Comparison of ENCODE assay signal across 30 mouse cellular contexts in the genomic region with DNA sequence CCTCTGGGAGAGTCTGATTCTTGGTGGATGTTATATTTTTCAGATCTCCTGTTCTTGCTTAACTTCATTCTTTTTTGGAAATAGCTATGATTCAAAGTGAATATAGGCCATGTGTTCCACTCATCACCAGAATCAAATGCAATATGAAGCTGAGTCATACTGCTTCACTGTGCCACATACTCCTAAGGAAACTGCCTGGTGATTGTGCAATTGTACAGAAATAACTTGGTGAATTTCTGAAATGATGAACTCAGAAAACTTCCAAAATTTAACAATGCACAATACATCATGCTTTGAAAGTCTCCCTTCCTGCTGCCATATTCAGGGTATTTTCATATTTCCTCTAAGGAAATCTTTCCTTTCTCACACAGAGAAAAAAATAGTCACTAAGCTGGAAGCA.
DNase-seq lines count a peak whose midpoint lies in the region; ATAC-seq and TF ChIP-seq lines count a peak whose summit lies in the region.
"Had no signal": no experiment of that assay in that cellular context is flagged by ENCODE, and none has a peak within 500 bp of the region (broad histone marks: within the 10 kb centered on the region; RNA-seq: fewer than 3 reads in every experiment).

No protein-coding gene starts in this region.

- TF ChIP-seq CTCF in kidney, postnatal 0 days (IDR thresholded peaks at IDR 0.05; ENCODE audit: low read depth), result no peak

- H3K4me2 ChIP-seq in kidney, postnatal 0 days (ENCODE audit: low read length), result no peak overlapping the region
- no peak overlapping the region for H3K4me2 ChIP-seq in kidney, embryonic 16.5 days (replicated peaks; ENCODE audit: low read depth, low read length)
- H3K4me2 ChIP-seq: embryonic facial prominence, embryonic 12.5 days; heart, embryonic 15.5 days; limb, embryonic 12.5 days; liver, embryonic 15.5 days; lung, embryonic 15.5 days; midbrain, embryonic 12.5 days; neural tube, embryonic 12.5 days; stomach, embryonic 15.5 days had no signal

- intact Hi-C loops in left cerebral cortex, postnatal 4 days (cut with DNase I), result no loop called here

- no peak for ATAC-seq in kidney, postnatal 0 days (replicated peaks; ENCODE audit: low FRiP score, low read depth)
- no peak for ATAC-seq in kidney, embryonic 16.5 days (ENCODE audit: low FRiP score, low TSS enrichment)
- ATAC-seq: forebrain, embryonic 16.5 days; hindbrain, embryonic 16.5 days had no signal

- no peak overlapping the region for H3K27ac ChIP-seq in kidney, postnatal 0 days
- H3K27ac ChIP-seq in kidney, embryonic 16.5 days (ENCODE audit: low read length), result no peak overlapping the region
- H3K27ac ChIP-seq: embryonic facial prominence, embryonic 12.5 days; heart, embryonic 10.5 days; heart, embryonic 15.5 days; limb, embryonic 12.5 days; liver, embryonic 15.5 days; lung, embryonic 15.5 days; midbrain, embryonic 12.5 days; neural tube, embryonic 12.5 days; stomach, embryonic 15.5 days had no signal

- H3K27me3 ChIP-seq in kidney, postnatal 0 days (ENCODE audit: insufficient read depth, low read length), result no peaks in the 10 kb centered on the region
- no peaks in the 10 kb centered on the region for H3K27me3 ChIP-seq in kidney, embryonic 16.5 days (ENCODE audit: insufficient read depth, low read length)
- H3K27me3 ChIP-seq: CH12.LX; embryonic facial prominence, embryonic 12.5 days; heart, embryonic 15.5 days; limb, embryonic 12.5 days; liver, embryonic 15.5 days; lung, embryonic 15.5 days; midbrain, embryonic 12.5 days; neural tube, embryonic 12.5 days; stomach, embryonic 15.5 days had no signal

- H3K9me3 ChIP-seq in kidney, postnatal 0 days (replicated peaks; ENCODE audit: low read length), result no peaks in the 10 kb centered on the region; the same call in 1 of the 2 replicates
- no peaks in the 10 kb centered on the region for H3K9me3 ChIP-seq in kidney, embryonic 16.5 days (ENCODE audit: low read length)
- H3K9me3 ChIP-seq: embryonic facial prominence, embryonic 12.5 days; heart, embryonic 10.5 days; heart, embryonic 15.5 days; liver, embryonic 15.5 days; lung, embryonic 15.5 days; midbrain, embryonic 12.5 days; stomach, embryonic 15.5 days had no signal

- no peak overlapping the region for H3K9ac ChIP-seq in kidney, postnatal 0 days (ENCODE audit: low read depth, low read length)
- no peak overlapping the region for H3K9ac ChIP-seq in kidney, embryonic 16.5 days (replicated peaks; ENCODE audit: low read length)
- H3K9ac ChIP-seq: embryonic facial prominence, embryonic 12.5 days; heart, embryonic 15.5 days; limb, embryonic 12.5 days; liver, embryonic 15.5 days; lung, embryonic 15.5 days; midbrain, embryonic 12.5 days; neural tube, embryonic 12.5 days; stomach, embryonic 15.5 days had no signal

- H3K4me3 ChIP-seq in kidney, postnatal 0 days (replicated peaks; ENCODE audit: low read depth, low read length), result no peak overlapping the region
- H3K4me3 ChIP-seq in kidney, embryonic 16.5 days (ENCODE audit: low read length), result no peak overlapping the region
- H3K4me3 ChIP-seq: embryonic facial prominence, embryonic 12.5 days; heart, embryonic 10.5 days; heart, embryonic 15.5 days; limb, embryonic 12.5 days; liver, embryonic 15.5 days; lung, embryonic 15.5 days; midbrain, embryonic 12.5 days; myocyte; neural tube, embryonic 12.5 days; stomach, embryonic 15.5 days had no signal

- H3K36me3 ChIP-seq in kidney, postnatal 0 days (ENCODE audit: insufficient read depth, low read length), result no peaks in the 10 kb centered on the region
- H3K36me3 ChIP-seq in kidney, embryonic 16.5 days (ENCODE audit: insufficient read depth, low read length), result no peaks in the 10 kb centered on the region
- H3K36me3 ChIP-seq: embryonic facial prominence, embryonic 12.5 days; heart, embryonic 10.5 days; heart, embryonic 15.5 days; limb, embryonic 12.5 days; liver, embryonic 15.5 days; lung, embryonic 15.5 days; midbrain, embryonic 12.5 days; neural tube, embryonic 12.5 days; stomach, embryonic 15.5 days had no signal

- DNase-seq in kidney, postnatal 0 days (ENCODE audit: low spot score), result peak; percentile 33
- DNase-seq in left cerebral cortex, adult 9 months (ENCODE audit: low spot score in 2 of 2), result peak; percentile 5 to 19
- DNase-seq in left cerebral cortex, postnatal 4 days, result no peak
- DNase-seq in brain, adult 2 months (ENCODE audit: low read depth, low spot score), result peak; percentile 87
- DNase-seq in telencephalon, adult 2 months (ENCODE audit: low read depth, low spot score), result peak; percentile 84
- no peak for DNase-seq in ovary, adult 18-20 months (ENCODE audit: low spot score)
- DNase-seq: adrenal gland, postnatal 10 days; cerebellum, adult 11 months; cerebellum, adult 9-10 months; embryo, embryonic 11 days; gastrocnemius, postnatal 25 days; heart, adult 11 months; kidney, adult 18-20 months; lung, postnatal 36 days; right cerebral cortex, postnatal 14 days; thymus, postnatal 14 days had no signal

- no peaks in the 10 kb centered on the region for H3K4me1 ChIP-seq in kidney, postnatal 0 days (replicated peaks; ENCODE audit: insufficient read depth, low read length)
- H3K4me1 ChIP-seq in kidney, embryonic 16.5 days (ENCODE audit: insufficient read depth, low read length), result no peaks in the 10 kb centered on the region
- H3K4me1 ChIP-seq: embryonic facial prominence, embryonic 12.5 days; heart, embryonic 10.5 days; heart, embryonic 15.5 days; limb, embryonic 12.5 days; liver, embryonic 15.5 days; lung, embryonic 15.5 days; midbrain, embryonic 12.5 days; neural tube, embryonic 12.5 days; stomach, embryonic 15.5 days had no signal

Comparison
In these comparisons a context has a peak if more than half of its experiments do, and no peak if none do; other contexts are left out.
1. DNase-seq: peak in kidney, postnatal 0 days (single experiment), left cerebral cortex, adult 9 months (2 of 2), brain, adult 2 months (single experiment) and telencephalon, adult 2 months (single experiment); none in left cerebral cortex, postnatal 4 days (single experiment) and ovary, adult 18-20 months (single experiment).